Mouse (Mus musculus) stomach, embryonic 14.5 days (tissue): Measurements from ENCODE around the gene Ms4a14. TPM values are rescaled to one million over a fixed set of nuclear protein-coding genes. Genes with fewer than 3 reads are reported as not detected.
"Not testable (repeated sequence)": the region's sequence is repeated elsewhere in the genome, so short reads cannot be mapped to it uniquely, and the experiment has no call there.

Experiments
- ATAC-seq: fragments of 200-750 bp; cut with Nextera tagmentation; 2 replicates; pipeline ENCODE4 v1.8.0; 2017; ENCODE audit warnings: low read depth, moderate TSS enrichment; ENCODE audit not compliant: insufficient number of reproducible peaks, insufficient read depth, low FRiP score
- H3K27ac ChIP-seq: fragments of 300-500 bp; sonication (generic); 2 replicates; pipeline ENCODE4 v1.5.1; 2014; ENCODE audit warnings: mild to moderate bottlenecking, low read length, moderate library complexity, mixed read lengths
- H3K27me3 ChIP-seq: fragments of 300-500 bp; sonication (generic); 2 replicates; pipeline ENCODE4 v1.6.1; 2014; ENCODE audit warnings: low read length, control low read depth, mixed read lengths; ENCODE audit not compliant: control insufficient read depth, insufficient read depth
- H3K36me3 ChIP-seq: fragments of 300-500 bp; sonication (generic); 2 replicates; pipeline ENCODE4 v1.6.1; 2014; ENCODE audit warnings: mild to moderate bottlenecking, control low read depth, low read length, moderate library complexity, mixed read lengths; ENCODE audit not compliant: control insufficient read depth, insufficient read depth
- H3K4me1 ChIP-seq: fragments of 300-500 bp; sonication (generic); 2 replicates; pipeline ENCODE4 v1.6.1; 2014; ENCODE audit warnings: low read length, control low read depth, mixed read lengths; ENCODE audit not compliant: control insufficient read depth, insufficient read depth
- H3K4me2 ChIP-seq: fragments of 300-500 bp; sonication (generic); replicated peaks from 2 replicates; pipeline ENCODE4 v1.6.1; 2014; ENCODE audit warnings: low read depth, low read length, control low read depth
- H3K4me3 ChIP-seq: fragments of 300-500 bp; sonication (generic); 2 replicates; pipeline ENCODE4 v1.5.1; 2014; ENCODE audit warnings: low read depth, low read length, control low read depth
- H3K9ac ChIP-seq: fragments of 300-500 bp; sonication (generic); replicated peaks from 2 replicates; pipeline ENCODE4 v1.6.1; 2014; ENCODE audit warnings: low read depth, mild to moderate bottlenecking, control low read depth, low read length, moderate library complexity, mixed read lengths
- H3K9me3 ChIP-seq: fragments of 300-500 bp; sonication (generic); 2 replicates; pipeline ENCODE4 v1.6.1; 2016; ENCODE audit warnings: low read depth, low read length, control low read depth; ENCODE audit not compliant: control insufficient read depth
- WGBS: fragments of 180-500 bp; shearing (Covaris S2); extraction: QIAGEN DNeasy Blood & Tissue Kit; methylation state at CpG from one replicate; pipeline ENCODE4 v1.1.7; 2014; 5-methylcytosine and 5-hydroxymethylcytosine counted together
- polyA plus RNA-seq: library from polyadenylated mRNA; unstranded; fragments of >200 nt; fragmentation: Nextera tagmentation; extraction: Ambion mirVana; gene quantifications from 2 replicates; pipeline ENCODE4 v1.2.1, GENCODE M21; 2014

Ms4a14 gene
- polyA plus RNA-seq, 1 experiment from 2014 or later, result not detected

DNA sequence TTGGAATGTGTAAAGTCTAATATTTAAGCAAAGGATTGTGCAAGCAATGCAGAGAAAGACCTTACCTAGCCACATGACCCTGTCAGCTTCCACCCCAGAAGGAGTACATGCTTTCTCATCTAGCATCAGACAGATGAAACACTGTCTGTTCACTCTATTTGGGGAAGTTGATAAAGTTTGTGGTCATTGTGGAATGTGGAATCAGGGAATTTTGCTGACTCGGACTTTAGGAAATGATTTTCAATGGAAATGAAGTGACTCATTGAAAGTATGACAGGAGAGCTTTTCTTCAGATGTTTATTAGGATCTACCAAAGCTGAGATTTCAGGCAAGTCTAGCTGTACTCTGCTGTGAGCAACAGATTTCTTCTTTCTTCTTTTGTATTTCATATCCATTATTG lies 6.9 kb upstream of the Ms4a14 start:
- Histone ChIP-seq H3K9ac (no peak overlapping the region), H3K36me3 (no peaks in the 10 kb centered on the region), H3K4me3 (no peak overlapping the region), H3K9me3 (no peaks in the 10 kb centered on the region), H3K27me3 (no peaks in the 10 kb centered on the region), H3K27ac (no peak overlapping the region), H3K4me1 (no peaks in the 10 kb centered on the region), H3K4me2 (no peak overlapping the region)
- WGBS, result 83% methylated on average over 1 of the region's 1 CpGs
- ATAC-seq, result no peak

DNA sequence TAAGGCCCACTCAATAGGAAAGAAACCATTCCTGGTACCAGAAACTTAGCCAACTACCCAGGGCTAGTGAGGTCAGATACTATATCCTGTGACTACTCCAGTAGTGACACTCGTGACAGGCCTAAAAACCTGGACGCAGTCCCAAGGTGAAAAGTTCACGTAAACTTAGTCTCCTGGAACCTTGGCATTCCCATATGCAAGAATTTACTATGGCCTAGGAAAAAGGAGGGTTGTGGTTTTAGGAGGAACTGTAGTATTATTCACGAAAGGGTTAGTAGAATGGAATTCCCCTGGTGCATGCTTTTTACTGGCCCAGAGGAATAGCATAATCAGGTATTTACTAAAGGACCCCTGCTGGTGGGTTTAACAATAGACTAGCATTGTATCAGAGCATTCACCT lies 2.5 kb upstream of the Ms4a14 start:
- Histone ChIP-seq H3K36me3 (no peaks in the 10 kb centered on the region), H3K27ac (no peak overlapping the region), H3K9me3 (no peaks in the 10 kb centered on the region), H3K4me1 (no peaks in the 10 kb centered on the region), H3K27me3 (no peaks in the 10 kb centered on the region), H3K9ac (no peak overlapping the region), H3K4me2 (no peak overlapping the region), H3K4me3 (no peak overlapping the region)
- no peak for ATAC-seq
- 84% methylated on average over 4 of the region's 4 CpGs for WGBS

DNA sequence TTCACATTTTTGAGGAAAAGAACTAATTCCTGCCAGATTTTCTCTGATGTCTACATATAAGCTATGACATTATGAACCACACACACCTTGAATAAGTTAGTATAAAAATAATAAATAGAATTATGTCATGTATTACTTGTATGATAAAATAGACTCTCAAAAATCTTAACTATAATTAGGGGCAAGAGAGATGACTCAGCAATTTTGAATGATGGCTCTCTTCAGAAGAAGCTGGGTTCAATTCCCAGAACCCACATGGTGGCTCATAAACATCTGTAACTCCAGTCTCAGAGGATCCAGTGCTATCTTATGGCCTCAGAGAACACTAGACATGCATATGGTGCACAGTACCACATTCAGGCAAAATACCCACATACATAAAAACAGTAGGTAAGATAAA lies 5.4 kb downstream of the Ms4a14 start:
- no peaks in the 10 kb centered on the region for H3K27me3 ChIP-seq
- H3K9me3 ChIP-seq, result no peaks in the 10 kb centered on the region
- H3K36me3 ChIP-seq, result no peaks in the 10 kb centered on the region
- H3K4me1 ChIP-seq, result no peaks in the 10 kb centered on the region
- no peak overlapping the region for H3K9ac ChIP-seq
- no peak for ATAC-seq
- H3K4me3 ChIP-seq, result no peak overlapping the region
- no peak overlapping the region for H3K27ac ChIP-seq
- no peak overlapping the region for H3K4me2 ChIP-seq

- not testable (repeated sequence) for H3K27ac ChIP-seq, H3K9ac ChIP-seq, H3K36me3 ChIP-seq, ATAC-seq, H3K4me3 ChIP-seq, H3K4me1 ChIP-seq, H3K27me3 ChIP-seq, H3K4me2 ChIP-seq, H3K9me3 ChIP-seq
- 53% methylated on average over 4 of the region's 4 CpGs for WGBS
These were observed 14.7 kb downstream of the Ms4a14 start for GRCm38 (mm10) chr19:11299529-11299928.

DNA sequence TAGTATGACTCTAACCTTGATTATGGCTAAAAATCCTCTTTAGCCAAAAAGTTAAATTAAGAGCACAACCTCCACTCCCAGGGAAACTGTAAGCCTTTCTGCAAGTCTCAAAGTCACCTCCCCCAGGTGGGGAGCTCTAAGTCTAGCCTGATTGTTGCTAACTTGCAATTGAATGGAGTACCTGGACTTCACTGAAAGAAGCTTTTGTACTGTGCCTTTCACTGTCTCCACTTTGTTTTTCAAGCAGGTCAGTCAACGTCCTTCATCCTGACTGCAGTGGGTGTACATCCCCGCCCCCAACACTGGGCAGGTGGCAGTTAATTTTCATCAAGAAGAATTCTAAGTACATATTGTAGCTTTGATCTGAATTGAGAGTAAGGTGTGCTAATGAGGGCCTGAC lies 15.3 kb downstream of the Ms4a14 start:
- 64% methylated on average over 2 of the region's 2 CpGs for WGBS
- no peaks in the 10 kb centered on the region for H3K36me3 ChIP-seq
- H3K9me3 ChIP-seq, result no peaks in the 10 kb centered on the region
- H3K27ac ChIP-seq, result no peak overlapping the region
- no peak overlapping the region for H3K9ac ChIP-seq
- H3K27me3 ChIP-seq, result no peaks in the 10 kb centered on the region
- H3K4me3 ChIP-seq, result no peak overlapping the region
- no peaks in the 10 kb centered on the region for H3K4me1 ChIP-seq
- no peak for ATAC-seq
- H3K4me2 ChIP-seq, result no peak overlapping the region

DNA sequence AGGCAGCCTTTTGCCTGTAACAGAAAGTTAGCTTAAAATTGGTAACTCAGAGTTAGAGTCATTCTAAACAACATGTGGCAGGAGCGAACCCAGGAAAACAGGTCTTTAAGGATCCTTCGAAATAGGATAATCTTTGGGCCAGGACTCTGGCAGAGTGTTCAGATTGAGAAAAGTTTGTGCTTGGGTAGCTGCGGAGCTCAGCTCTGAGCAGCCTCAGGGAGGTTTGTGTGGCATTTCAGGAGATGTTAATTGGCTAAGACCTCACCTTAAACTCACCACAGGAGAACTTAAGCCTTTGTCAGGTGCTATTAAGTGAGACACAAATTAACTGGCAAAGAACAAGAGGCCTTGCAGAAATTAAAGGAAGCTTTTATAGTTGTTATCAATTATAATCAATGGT lies 20.6 kb downstream of the Ms4a14 start:
- peak overlapping the region; percentile 43; the same call in 1 of the 2 replicates for H3K4me2 ChIP-seq
- 1% methylated on average over 3 of the region's 3 CpGs for WGBS
- not testable (repeated sequence) for ATAC-seq, H3K4me3 ChIP-seq, H3K36me3 ChIP-seq, H3K9ac ChIP-seq, H3K4me1 ChIP-seq, H3K27ac ChIP-seq, H3K27me3 ChIP-seq, H3K9me3 ChIP-seq

DNA sequence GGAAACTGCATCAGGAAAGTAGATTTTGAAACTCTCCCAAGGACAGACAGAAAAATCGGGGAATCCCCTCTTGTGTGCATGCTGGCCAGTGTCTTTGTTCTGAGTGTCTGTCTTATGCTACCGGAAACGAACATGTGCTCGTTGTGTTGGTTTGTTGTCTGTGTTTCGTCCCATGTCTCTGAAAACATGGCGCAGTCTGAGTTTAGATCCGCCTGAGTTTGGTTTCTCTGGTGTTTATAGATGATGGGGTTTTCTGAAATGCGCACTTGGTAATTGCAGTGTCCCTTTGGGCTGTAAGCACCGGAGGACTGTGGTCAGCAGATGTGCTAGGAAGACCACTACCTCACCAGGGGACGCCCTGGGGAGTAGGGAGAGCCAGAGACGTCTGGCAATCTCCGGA lies 21.3 kb downstream of the Ms4a14 start:
- no peak for ATAC-seq
- peak overlapping the region; percentile 27 for H3K4me3 ChIP-seq
- WGBS, result 9% methylated on average over 12 of the region's 12 CpGs

GRCm38 (mm10) chr19:11283773-11284172 lies 30.5 kb downstream of the Ms4a14 start, which contains the start of gene Ms4a5:
Gene Ms4a5 (minus strand): TSS chr19:11283873.
- Histone ChIP-seq H3K27ac (no peak within 1 kb of the TSS), H3K4me1 (no peaks in the 10 kb centered on the region), H3K36me3 (no peaks in the 10 kb centered on the region), H3K27me3 (no peaks in the 10 kb centered on the region), H3K9ac (no peak within 1 kb of the TSS), H3K4me2 (no peak within 1 kb of the TSS), H3K4me3 (no peak within 1 kb of the TSS), H3K9me3 (no peaks in the 10 kb centered on the region)
- 86% methylated on average over 2 of the region's 2 CpGs for WGBS
- no peak for ATAC-seq

More for the DNA sequence above, 21.3 kb downstream of the Ms4a14 start:
- no peaks in the 10 kb centered on the region for H3K27me3 ChIP-seq
- 0 out of 2 replicates have a peak overlapping the region, but pooled peaks have one; percentile 33 for H3K9ac ChIP-seq
- H3K4me2 ChIP-seq, result peak overlapping the region; percentile 43
- no peaks in the 10 kb centered on the region for H3K36me3 ChIP-seq
- H3K27ac ChIP-seq, result 0 out of 2 replicates have a peak overlapping the region, but pooled peaks have one; percentile 49
- no peaks in the 10 kb centered on the region for H3K4me1 ChIP-seq
- H3K9me3 ChIP-seq, result no peaks in the 10 kb centered on the region

GRCm38 (mm10) chr19:11280223-11280622 lies 34.0 kb downstream of the Ms4a14 start:
- 80% methylated on average over 3 of the region's 3 CpGs for WGBS
- Histone ChIP-seq H3K4me3 (no peak overlapping the region), H3K27me3 (no peaks in the 10 kb centered on the region), H3K9me3 (no peaks in the 10 kb centered on the region), H3K4me2 (no peak overlapping the region), H3K4me1 (peaks cover 6% of the 10 kb centered on the region; the same call in 1 of the 2 replicates), H3K36me3 (no peaks in the 10 kb centered on the region), H3K9ac (no peak overlapping the region), H3K27ac (no peak overlapping the region)
- ATAC-seq, result no peak
